Mouse (Mus musculus) layer of hippocampus, adult 11-12 months (tissue): ENCODE data around the gene Gpnmb.

Experiments
- DNase-seq: peaks from one replicate; pipeline ENCODE4 v3.0.0; 2022; ENCODE audit warnings: low spot score

Gene Gpnmb

DNA sequence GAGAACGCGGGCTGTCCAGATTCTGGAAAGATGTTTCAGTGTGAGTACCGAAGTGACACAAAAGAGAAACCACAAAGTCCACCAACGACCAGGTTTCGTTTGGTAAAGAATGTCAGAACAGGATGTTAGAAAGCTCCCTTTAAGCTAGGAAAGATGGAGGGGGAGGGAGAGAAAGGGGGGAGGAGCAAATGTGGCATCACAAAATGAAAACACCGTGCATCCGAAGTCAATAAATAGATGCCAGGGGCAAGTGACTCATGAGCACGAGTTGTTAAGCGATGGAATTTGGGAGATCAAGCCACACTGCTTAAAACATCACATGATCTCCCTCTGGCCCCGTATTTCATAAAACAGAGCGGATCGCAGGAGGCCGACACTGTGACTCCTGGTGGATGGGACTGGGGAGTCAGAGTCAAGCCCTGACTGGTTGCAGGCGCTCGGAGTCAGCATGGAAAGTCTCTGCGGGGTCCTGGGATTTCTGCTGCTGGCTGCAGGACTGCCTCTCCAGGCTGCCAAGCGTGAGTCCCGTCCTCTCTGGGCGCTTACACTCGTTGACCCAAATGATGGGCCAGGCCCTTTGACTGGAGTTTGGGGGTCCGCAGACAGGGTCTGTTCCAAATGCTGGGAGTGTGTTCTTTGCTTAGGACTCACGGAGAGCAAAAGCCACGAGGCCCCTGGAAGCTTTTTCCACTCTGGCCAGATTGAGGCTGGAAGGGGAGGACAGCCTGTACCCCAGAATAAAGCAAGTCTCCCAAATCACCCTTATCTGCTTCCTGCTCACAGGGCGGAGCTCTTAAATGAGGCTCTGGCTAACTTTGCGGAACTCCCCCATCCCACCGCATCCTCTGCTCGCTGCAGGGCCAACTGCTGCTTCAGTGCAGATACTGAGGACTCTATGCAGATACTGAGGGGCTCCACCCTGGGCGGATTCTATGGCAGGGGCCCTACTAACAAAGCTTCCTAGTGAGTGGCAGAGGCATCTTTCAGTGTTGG lies at the start of gene Gpnmb:
Gene Gpnmb, plus strand, starts transcription at position 272 of the 993 bp plus-strand sequence.
- no peak for DNase-seq

DNA sequence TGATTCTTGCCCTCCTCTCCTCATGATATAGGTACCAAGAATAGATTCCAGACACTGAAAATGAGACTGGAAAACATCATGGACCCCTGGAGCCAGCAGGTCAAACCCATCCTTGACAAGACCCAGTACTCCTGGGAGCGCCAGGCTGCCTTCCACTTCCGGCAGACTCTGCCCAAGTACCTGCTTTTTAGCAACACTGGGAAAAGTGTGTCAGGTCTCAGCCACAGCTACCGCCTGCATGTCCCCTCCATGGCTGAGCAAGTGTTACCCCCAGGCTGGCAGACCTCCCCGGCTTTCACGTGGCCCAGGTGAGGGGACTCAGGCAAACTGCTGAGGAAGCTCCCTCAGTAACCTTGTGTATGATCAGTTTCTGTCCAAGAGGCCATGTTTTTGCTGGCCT lies 46.4 kb upstream of the Gpnmb start:
- DNase-seq = no peak

DNA sequence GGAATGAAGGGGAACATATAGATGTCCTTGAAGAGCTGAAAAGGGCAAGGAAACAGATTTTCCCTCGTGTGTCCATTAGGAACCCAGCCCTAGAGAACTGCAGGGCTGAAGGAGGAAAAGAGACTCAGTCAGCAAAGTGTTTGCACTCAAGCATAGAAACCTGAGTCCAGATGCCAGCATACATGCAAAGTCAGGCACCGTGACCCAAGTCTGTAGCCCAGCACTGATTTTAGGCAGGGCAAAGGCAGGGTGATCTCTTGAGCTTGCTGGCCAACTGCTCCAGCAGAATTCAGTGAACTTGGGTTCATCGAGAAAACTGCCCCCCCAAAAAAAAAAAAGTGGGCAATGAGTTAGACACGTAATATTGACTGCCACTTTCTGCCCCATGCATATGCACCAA lies 44.4 kb upstream of the Gpnmb start:
- DNase-seq = no peak

DNA sequence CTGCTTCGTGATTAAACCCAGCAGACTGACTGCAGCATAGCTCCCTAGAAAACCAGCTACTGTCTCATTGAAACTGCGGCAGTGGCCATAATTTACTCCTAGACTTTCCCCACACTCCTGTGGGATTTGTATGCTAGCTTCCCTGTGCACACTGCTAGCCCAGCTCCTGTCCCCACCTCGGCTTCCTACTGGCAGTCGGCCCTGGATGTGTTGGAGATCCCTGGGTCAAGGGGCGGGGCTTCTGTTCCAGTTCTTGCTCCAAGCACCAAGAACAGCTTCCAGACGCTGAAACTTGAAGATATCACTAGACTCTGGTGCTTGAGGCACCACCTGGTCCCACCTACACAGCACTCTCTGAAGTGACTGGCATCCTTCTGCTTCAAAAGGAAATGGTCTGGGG lies 38.2 kb upstream of the Gpnmb start:
- DNase-seq = no peak

DNA sequence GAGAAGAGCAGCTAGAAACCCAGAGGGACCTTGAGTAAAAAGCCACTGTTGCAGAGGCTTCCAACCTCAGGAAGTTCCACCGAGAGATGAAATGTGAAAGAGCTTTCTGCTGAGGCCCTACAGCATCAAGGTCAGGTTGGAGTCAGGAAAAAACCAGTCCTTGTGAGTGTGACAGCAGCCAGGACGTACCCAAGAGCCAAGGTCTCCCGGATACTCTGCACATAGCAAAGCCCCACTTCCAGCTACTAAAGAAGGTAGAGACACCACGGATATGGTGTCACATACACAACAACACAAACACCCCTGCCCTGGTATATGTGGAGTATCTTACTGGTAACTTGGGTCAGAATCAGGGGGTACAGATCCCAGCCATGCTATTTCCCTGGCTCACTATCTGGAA lies 37.5 kb upstream of the Gpnmb start:
- DNase-seq = no peak

DNA sequence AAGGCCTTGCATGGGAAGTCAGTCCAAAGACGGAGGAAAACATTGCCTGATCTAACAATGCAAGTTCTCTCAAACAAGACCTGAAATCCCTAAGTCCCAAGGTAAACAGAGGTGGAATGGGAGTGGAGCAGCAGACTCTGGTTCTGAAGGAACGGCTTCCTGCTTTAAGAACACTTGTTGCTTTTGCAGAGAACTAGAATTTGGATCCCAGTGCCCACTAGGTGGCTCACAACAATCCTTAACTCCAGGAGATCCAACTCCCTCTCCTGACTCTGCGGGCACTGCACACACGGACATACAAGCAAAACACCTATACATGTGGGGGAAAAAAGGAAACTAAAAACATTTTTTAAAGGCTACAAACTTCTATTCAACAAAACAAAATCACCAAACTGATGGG lies 33.0 kb upstream of the Gpnmb start:
- no peak for DNase-seq

DNA sequence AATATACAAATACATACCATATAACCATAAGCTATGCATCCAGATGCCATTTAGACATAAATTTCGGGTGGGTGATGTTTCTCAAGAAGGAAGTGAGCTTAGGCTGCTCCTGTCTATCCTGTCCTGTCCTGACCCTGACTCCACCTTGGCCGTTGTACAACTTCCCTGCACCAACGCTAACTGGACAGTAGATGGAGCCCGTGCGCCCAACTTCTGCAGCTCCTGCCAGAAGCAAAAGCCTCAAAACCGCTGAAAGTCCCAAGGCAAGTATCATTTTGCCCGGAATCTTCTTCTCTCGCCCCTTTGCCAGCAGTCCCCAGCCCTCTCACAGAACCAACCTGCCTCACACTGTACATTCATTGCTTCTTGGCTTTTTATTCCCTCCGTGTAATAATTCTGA lies 28.4 kb upstream of the Gpnmb start:
- peak; percentile 63 for DNase-seq

DNA sequence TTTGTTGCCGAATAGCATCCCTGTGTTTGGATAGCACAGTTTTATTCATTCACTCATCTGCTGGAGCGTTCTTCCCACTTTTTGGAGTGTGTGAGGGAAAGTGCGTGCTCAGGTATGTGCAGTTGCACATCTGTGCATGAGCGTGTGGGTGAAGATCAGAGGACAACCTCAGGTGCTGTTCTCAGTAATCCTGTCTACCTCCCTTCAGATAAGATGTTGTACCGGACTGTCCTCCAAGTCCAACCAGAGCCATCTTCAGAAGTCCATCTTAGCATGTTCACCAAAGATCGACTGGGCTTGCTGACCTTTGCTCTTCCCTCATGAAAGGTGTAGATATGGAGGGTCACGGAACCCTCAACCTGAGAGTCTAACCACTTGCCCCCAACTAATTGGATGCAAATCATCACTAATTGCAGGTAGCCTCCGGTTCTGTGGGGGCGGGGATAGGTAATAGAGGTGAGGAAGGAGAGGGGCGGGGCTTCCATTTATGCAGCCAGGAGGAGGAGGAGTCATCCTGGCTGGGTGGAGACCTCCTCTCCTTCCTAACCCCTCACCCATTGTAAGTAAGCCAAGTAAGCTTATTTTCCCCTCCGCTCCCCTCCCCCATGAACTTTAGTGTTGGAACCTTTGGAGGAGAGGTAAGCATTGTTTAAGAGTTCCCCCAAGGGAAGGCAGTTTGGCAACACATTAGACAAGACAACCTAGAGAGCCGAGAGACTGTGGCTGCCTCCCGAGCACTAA lies 27.8 kb upstream of the Gpnmb start:
- no peak for DNase-seq

DNA sequence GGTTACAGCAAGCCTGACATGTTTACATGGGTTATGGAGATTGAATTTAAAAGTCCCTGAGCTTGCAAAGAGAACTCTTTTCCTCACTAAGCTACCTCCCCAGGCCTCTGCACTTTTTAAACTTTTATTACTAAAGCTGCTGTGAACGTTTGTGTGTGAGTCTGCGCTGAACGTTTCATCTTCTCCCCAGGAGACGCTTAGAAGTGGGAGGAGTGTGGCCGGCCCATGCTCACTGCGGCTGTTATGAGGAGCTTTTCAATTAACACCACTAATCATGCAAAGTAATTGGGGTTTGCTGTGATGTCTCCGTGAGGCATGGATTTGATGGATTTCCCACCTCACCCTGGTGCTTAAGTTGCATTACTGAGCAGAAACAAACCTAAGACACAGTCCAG lies 27.2 kb upstream of the Gpnmb start:
- no peak for DNase-seq

DNA sequence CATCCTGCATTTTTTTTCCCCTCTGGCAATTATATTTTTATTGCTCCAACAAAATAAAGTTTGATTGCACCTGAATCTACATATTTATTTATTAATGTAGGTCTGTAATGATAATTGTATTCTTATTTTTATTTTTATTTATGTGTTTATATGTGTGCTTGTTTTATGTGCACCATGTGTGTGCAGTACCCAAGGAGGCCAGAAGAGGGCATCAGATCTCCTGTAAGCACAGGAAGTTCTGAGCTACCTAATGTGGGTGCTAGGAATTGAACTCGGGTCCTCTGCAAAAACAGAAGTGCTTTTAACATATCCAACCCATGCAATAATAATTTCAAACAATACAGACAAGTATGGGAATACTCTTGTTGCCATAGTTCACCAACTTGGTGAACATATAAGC lies 26.7 kb upstream of the Gpnmb start:
- no peak for DNase-seq

DNA sequence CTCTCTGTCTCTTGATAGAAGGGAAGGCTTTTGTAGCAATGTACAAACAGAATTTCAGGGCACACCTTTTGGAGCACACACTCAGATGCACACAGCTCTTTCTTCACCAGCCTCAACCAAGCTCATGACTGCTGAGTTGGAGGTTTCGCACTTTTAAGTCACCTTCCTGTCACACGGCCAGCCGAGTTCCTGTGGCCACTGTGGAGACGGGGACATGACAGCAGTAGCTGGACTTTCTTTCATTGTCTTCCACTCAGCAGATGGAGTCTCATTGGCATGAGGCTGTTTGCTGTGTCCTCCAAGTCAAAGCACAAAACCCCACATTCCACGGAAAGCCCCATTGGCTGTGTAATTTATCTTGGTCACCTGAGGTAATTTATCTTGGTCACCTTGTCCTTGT lies 25.2 kb upstream of the Gpnmb start:
- no peak for DNase-seq

DNA sequence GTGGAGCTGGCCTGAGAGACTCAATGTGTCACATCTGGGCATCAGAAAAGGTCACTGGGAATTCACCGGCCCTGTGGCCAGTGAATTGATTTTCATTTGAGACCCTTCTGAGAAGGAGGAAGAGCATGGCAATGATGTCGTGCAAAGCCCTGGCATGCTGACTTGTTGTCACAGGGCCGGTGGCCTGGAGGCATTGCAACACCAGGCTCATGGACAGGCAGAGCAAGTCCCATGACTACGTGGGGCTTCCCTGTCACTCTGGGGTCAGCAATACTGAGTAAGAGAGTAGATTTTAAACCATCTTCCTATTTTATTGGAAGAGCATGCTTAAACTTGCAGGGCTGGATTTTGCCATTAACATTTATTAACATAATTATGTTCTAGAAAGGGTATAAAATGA lies 23.3 kb upstream of the Gpnmb start:
- DNase-seq = no peak

DNA sequence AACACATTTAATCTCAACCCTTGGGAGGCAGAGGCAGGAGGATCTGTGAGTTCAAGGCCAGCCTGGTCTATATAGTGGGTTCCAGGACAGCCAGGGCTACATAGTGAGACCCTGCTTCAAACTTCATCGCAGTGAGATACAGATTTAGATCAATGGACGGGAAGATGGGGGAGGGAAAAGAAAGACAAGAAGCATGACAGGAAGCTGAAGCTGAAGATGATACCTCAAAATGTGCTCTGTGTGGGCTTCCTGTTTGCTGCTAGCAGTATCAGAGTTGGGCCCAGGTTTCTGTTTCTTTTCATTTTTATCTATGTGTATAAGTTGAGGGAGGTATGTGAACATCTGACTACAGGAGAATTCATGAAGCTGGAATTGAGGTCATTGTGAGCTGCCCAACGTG lies 22.9 kb upstream of the Gpnmb start:
- no peak for DNase-seq

DNA sequence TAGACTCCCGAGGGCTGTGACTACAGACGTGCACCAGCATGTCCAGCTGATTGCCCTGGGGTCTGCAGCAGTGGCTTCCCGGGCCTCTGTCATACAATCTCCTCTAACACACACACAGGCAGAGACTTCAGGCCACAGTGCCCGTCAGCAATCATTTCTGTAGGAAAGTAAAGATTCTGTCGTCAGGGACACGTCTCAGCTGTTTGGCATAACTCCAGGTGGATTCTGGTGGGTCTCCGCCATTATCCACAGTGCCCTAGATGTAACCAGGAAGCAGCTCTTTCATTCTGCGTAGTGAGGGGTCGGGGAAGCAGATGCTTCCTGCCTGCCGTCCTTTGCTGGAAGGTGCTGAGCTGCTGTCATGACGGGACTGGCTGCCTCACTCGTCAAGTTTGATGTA lies 19.2 kb upstream of the Gpnmb start:
- DNase-seq = no peak

DNA sequence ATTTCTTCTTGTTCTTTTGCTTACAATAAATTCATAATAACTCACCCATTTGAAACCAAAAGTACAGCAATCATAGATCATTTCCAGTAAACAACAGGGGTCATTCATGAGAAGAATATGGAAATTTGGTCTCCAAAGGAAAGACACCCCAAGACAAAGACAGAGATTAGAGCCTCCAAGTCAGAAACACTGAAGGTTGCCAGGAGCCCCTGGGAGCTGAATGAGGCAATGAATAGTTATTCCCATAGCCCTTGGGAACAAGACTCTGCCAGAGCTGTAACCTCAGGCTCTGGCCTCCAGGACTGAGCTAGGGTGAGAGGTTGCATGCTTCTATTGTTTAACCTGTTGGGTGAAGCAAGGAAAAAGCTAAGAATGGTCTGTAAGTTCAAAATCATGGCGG lies 17.0 kb upstream of the Gpnmb start:
- DNase-seq = no peak

DNA sequence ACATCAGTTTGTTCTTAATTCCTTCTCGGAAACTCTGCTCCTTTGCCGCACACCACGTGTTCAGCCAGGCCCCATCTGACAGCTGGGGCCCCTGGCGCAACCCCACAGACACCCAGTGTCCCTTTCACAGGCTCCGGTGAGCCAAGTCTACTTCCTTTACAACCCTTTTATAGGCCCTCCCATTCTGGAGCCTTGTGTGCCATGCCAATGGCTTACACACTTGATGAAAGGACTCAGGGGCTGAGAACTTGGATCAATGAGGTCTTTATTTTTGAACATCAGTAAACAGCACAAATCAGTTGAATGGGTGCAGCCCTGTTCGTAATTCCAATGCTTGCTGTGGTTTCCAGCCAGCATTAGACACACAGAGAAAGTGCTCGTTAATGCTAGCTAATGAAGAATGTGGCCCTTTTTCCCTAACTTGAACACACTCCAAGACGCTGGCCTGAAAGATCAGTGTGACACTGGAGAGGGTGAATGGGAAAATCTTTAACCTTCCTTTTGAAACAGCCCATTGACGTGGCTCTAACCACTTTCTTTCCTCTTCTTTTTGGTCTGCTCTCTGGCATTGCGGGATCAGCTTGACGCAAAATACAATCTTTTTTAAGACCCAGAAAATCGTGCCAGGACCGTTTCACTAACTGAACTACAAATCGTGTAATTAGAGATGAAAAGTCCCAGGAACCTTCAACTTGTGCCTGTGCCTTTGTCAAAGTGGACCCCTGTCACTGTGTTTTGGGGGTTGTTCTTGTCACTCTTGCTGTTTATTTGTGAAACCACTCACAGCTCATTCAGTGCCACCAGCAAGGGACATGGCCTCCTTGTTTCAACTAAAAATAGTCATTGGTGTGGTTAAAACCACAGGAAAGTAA lies 15.0 kb upstream of the Gpnmb start:
- DNase-seq = peak; percentile 65

DNA sequence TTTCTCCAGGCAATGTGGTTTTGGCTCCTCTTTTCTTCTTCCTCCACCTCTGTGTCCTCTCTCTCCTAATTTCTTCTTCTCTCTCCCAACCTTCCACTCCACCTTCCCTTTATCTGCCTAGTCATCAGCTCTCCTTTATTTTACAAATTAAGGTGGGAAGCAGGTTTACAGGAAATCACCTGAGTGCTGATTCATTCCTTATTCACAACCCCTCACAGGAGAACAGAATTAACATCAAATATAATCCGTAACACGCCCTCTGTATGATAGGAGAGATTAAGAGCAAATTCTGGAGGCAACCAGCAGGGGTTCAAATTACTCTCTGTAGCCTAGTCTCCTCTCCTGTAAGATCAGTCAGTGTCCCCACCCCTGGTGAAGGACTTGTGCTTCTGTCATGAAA lies 14.0 kb upstream of the Gpnmb start:
- DNase-seq = no peak

DNA sequence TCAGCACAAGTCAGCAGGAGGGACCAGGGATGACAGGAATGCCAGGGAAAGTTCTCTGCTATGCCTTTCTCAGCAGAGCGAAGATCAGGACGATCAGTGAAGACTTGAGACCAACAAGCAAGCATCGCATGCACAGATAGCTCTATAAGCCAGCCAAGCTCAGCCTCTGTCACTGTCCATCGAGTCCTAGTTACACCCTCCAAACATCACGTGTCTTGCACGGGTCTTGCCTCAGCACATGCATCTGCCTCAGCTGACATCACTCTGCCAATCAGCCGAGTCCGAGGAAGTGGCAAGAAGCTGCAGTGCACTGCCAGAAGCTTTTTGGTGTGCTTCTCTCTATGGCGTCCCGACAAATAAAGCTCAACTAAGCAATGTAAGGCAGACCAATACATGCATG lies 13.0 kb upstream of the Gpnmb start:
- no peak for DNase-seq

DNA sequence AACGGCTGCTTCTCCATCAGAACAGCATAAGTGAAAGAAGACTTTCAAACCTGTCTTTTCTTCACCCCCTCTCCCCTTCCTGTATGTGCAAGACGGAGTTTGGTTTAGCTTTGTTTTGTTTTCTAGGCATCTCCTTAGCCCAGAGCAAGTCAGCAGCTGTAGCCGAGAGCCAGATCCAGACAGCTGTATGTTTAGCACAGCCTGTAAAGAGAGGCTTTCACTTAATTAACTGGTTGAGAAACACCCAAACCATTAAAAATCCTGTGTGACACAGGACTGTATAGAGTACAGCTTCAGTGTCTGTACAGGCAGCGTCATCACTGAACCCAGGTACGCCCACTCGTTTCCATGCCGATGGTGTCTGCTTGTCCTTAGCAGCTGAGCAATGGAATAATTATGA lies 11.1 kb upstream of the Gpnmb start:
- no peak for DNase-seq

DNA sequence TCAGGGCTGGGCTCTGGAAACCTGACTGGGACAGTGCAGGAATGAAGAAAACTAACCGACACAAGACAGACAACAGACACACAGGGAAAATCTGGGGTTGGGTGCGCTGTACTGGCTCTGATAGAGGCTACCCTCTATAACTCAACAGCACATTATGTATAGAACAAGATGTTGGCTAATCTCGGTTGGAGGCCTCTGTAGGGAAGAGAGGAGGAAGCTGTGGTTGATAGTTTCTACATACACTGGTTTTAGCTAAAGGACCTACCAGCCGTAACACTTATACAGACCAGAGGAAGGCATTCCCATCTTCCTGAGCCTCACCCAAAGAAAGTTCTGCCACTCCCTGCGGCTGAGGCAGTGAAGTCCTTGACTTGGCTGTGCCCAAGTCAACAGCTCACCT lies 9.8 kb upstream of the Gpnmb start:
- no peak for DNase-seq

DNA sequence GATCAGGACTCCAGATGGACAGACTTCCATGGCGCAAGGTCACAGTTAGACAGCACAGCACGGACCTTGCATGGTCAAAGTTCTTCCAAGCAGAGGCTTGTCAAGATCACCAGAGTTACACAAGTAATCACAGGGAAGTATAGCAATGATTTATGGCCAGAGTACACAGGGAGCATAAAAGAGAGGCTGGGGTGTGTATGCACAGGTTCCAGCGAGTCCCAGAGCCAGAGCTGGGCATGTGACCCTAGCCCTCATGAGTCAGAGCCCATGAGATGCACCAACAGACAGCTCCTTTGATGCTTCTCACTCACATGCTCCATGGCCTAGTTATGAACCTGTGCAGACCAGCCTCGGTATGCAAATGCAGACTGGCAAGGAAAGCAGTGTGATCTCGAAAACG lies 8.3 kb upstream of the Gpnmb start:
- no peak for DNase-seq

DNA sequence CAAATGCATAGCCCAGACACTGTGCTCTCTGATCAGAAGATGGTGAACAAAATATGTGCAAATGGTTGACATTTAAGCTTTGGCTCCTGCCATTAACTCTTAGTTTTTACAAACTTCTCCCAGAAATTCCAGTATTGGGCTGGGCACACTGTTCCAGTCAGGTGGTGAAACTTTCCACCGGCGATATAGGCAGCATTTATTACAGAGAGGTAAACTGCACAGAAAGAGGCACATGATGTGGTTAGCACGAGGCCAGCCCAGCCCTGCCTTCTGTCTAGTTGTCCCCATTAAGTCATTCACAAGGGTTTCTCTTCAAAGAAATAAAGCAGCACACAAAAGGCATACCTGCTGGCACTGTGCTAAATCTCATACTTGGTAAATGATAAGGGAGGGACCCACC lies 7.6 kb upstream of the Gpnmb start:
- DNase-seq = no peak
